Mouse (Mus musculus) gastrocnemius, postnatal 10 days (tissue): ENCODE measurements at regions not wholly inside any gene's neighbourhood (a gene's known extent, or its start where the extent isn't known, plus 50 kb on each side); places are given as distances from the start of the nearest gene placed in this dataset.

Source experiments
- DNase-seq: peaks from one replicate; pipeline ENCODE4 v3.0.0; 2021; ENCODE audit warnings: mixed read lengths

- no peak for DNase-seq
Observed at GRCm38 (mm10) chr6:52429204-52429552, 115.9 kb downstream of the Evx1 start.

GRCm38 (mm10) chr6:52433234-52433633 is 119.9 kb downstream of the Evx1 start:
- no peak for DNase-seq

- no peak for DNase-seq
Observed at GRCm38 (mm10) chr6:52434771-52435170, 121.5 kb downstream of the Evx1 start.

GRCm38 (mm10) chr6:52435358-52435757 is 122.1 kb downstream of the Evx1 start:
- no peak for DNase-seq

GRCm38 (mm10) chr6:52438366-52438765 is 125.1 kb downstream of the Evx1 start:
- DNase-seq: peak; percentile 31

GRCm38 (mm10) chr6:52439204-52439603 is 125.9 kb downstream of the Evx1 start:
- DNase-seq: no peak

GRCm38 (mm10) chr6:52440160-52440559 is 126.9 kb downstream of the Evx1 start:
- DNase-seq: no peak

- no peak for DNase-seq
Observed at GRCm38 (mm10) chr6:52443112-52443984, 130.1 kb downstream of the Evx1 start.

- no peak for DNase-seq
Observed at GRCm38 (mm10) chr6:52458828-52459227, 145.5 kb downstream of the Evx1 start.

GRCm38 (mm10) chr6:52461186-52461585 is 147.9 kb downstream of the Evx1 start:
- DNase-seq: no peak

GRCm38 (mm10) chr6:52463369-52463768 is 150.1 kb downstream of the Evx1 start:
- DNase-seq: no peak

- DNase-seq: no peak
Observed at GRCm38 (mm10) chr6:52464571-52464970, 151.3 kb downstream of the Evx1 start.

- DNase-seq: no peak
Observed at GRCm38 (mm10) chr6:52465834-52466525, 152.7 kb downstream of the Evx1 start.

GRCm38 (mm10) chr6:52470831-52471230 is 157.5 kb downstream of the Evx1 start:
- DNase-seq: no peak

GRCm38 (mm10) chr6:52471384-52471957 is 158.2 kb downstream of the Evx1 start:
- DNase-seq: no peak

GRCm38 (mm10) chr6:52472008-52472407 is 158.7 kb downstream of the Evx1 start:
- DNase-seq: no peak

GRCm38 (mm10) chr6:52473042-52473589 is 159.8 kb downstream of the Evx1 start:
- DNase-seq: no peak

- DNase-seq: no peak
Observed at GRCm38 (mm10) chr6:52473924-52474323, 160.6 kb downstream of the Evx1 start.

GRCm38 (mm10) chr6:52475676-52476075 is 162.4 kb downstream of the Evx1 start:
- no peak for DNase-seq

GRCm38 (mm10) chr6:52476907-52477306 is 163.3 kb downstream of the Hibadh start:
- DNase-seq: no peak

GRCm38 (mm10) chr6:52477380-52477779 is 162.8 kb downstream of the Hibadh start:
- no peak for DNase-seq

GRCm38 (mm10) chr6:52478624-52479023 is 161.6 kb downstream of the Hibadh start:
- DNase-seq: no peak

- peak; percentile 17 for DNase-seq
Observed at GRCm38 (mm10) chr6:52479200-52479599, 161.0 kb downstream of the Hibadh start.
